Mouse (Mus musculus): ENCODE measurements around the gene Atp6v0a1.

DNA sequence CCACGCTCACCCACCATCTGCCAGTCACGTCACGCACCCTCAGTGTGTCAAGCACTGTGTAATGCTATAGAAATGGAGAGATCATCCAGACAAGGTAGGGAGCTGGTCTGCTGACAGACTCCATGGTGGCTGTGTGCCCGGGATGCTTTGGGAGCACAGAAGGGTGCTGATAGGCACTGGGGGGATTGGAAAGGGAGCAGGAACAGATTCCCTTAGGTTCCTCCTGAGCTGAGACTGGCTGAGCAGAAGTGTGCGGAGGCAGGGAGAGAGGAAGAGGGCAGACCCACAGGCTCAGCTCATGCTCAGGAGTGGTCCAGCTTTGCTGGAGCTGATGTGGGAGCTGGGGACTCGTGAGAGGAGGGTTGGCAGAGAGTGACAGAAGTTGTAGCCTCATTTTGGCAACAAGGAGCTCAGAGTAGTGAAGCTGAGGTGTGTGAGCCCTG lies 41.8 kb downstream of the Atp6v0a1 start:
- TF ChIP-seq CTCF (IDR thresholded peaks at IDR 0.05; ENCODE audit: control insufficient read depth, insufficient read depth, insufficient read length) (no peak), FOSL1 (IDR thresholded peaks at IDR 0.05; ENCODE audit: insufficient read depth, low read length, poor library complexity, severe bottlenecking) (no peak), MYOD1 (IDR thresholded peaks at IDR 0.05; ENCODE audit: control insufficient read depth, insufficient read length, low read depth) (no peak), CEBPB (IDR thresholded peaks at IDR 0.05; ENCODE audit: low read depth) (no peak), USF1 (IDR thresholded peaks at IDR 0.05; ENCODE audit: low read depth) (no peak), MAX (IDR thresholded peaks at IDR 0.05) (no peak), MYOG (IDR thresholded peaks at IDR 0.05; ENCODE audit: control insufficient read depth, extremely low read depth, insufficient read length) (no peak)

All from C2C12 (cell line).